Mouse (Mus musculus): ENCODE data around the gene Ptma. TPM values are rescaled to one million over a fixed set of nuclear protein-coding genes. Genes with fewer than 3 reads are reported as not detected.

Gene Ptma
- polyA plus RNA-seq, 1 experiment from 2014 or later: 2,088 TPM

DNA sequence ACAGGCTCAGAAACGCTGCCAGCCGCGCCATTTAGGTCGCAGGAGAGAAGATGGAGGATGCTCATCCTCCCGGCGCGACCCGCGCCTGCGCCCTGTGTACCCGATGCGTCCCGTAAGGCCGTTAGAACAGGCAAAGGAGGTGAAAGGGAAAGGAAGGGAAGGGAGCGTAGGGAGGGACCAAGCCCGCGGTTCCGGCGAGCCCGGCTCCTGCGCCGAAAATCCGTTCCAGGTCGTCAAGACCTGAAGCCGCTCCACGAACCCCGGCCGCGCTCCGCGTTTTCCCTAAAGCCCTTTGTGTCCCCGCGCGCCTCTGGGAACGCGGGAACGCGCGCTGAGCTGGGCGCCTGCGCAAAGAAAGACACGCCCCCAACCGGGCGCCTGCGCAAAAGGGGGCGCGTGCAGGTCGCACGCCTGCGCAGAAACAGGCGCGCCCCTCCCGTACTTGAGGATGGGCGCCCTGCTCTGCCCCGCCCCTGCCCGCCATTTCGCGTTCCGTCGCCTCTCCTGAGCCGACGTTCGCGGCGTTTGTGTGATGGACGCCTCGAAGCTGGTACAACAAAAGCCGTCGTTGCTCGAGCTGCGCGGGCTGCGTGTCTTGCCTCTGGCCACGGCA, 39.1 kb upstream of the Ptma start:
- no peaks in the 10 kb centered on the region for H3K36me3 ChIP-seq
- H3K4me1 ChIP-seq: peaks cover 31% of the 10 kb centered on the region
- no peaks in the 10 kb centered on the region for H3K27me3 ChIP-seq
- WGBS: under 1% methylated on average over 74 of the region's 74 CpGs
- peak overlapping the region; percentile 91 for H3K9ac ChIP-seq
- peak overlapping the region; percentile 99 for H3K27ac ChIP-seq
- peak overlapping the region; percentile 55 for H3K4me2 ChIP-seq
- peak; percentile 96 for ATAC-seq (ENCODE audit: insufficient number of reproducible peaks, low FRiP score, low TSS enrichment, low read depth)
- peak overlapping the region; percentile 69 for H3K4me3 ChIP-seq
- no peaks in the 10 kb centered on the region for H3K9me3 ChIP-seq

GRCm38 (mm10) chr1:86487908-86488314, 38.6 kb upstream of the Ptma start:
- Histone ChIP-seq H3K27ac (peak overlapping the region; percentile 99), H3K9me3 (no peaks in the 10 kb centered on the region), H3K4me2 (peak overlapping the region; percentile 55), H3K4me3 (peak overlapping the region; percentile 69), H3K9ac (peak overlapping the region; percentile 91), H3K4me1 (peaks cover 31% of the 10 kb centered on the region), H3K27me3 (no peaks in the 10 kb centered on the region), H3K36me3 (no peaks in the 10 kb centered on the region)
- 0 out of 2 replicates have a peak, but pooled peaks have one; percentile 8 for ATAC-seq (ENCODE audit: insufficient number of reproducible peaks, low FRiP score, low TSS enrichment, low read depth)
- 8% methylated on average over 20 of the region's 20 CpGs for WGBS

DNA sequence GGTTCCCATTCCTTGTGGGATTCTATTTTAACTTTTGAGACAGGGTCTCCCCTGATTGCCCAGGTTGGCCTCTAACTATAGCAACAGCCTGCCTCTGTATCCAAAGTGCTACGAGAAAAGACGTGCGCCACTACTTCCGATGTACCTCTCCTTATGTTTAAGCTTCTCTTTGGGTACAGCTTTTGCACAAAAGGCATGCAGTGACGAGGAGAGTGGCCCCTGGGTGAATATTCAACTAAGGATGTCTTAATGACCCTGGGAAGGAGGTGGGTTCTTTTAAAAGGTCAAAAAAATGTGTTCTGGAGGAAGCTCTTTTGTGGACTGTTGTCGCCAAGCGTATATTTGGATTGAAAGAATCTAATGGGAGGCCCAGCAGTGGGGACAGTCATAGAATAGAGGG, 38.2 kb upstream of the Ptma start:
- no peaks in the 10 kb centered on the region for H3K27me3 ChIP-seq
- H3K9me3 ChIP-seq: no peaks in the 10 kb centered on the region
- peak overlapping the region; percentile 69 for H3K4me3 ChIP-seq
- peaks cover 31% of the 10 kb centered on the region for H3K4me1 ChIP-seq
- no peaks in the 10 kb centered on the region for H3K36me3 ChIP-seq
- no peak for ATAC-seq (ENCODE audit: insufficient number of reproducible peaks, low FRiP score, low TSS enrichment, low read depth)
- peak overlapping the region; percentile 91; the same call in 1 of the 2 replicates for H3K9ac ChIP-seq
- WGBS: 60% methylated on average over 7 of the region's 7 CpGs
- H3K4me2 ChIP-seq: peak overlapping the region; percentile 55
- H3K27ac ChIP-seq: peak overlapping the region; percentile 99

DNA sequence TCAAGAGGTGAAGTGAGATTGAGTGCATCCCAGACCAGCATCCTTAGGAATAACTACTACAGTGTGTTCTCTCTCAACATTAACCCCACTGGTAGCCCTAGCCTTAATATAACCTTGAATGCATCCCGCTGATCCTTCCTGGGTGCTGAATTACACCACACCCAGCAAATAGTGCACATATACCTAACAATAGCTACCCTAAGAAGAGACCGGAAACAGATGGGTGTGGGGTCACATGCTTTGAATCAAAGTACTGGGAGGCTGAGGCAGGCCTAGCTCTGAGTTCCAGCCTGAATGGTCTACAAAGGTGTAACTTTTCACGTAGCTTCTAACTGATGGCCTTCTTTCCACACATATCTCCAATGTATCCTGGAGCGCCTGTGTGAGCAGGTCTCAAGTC, 37.8 kb upstream of the Ptma start:
- peak overlapping the region; percentile 69 for H3K4me3 ChIP-seq
- no peaks in the 10 kb centered on the region for H3K27me3 ChIP-seq
- H3K36me3 ChIP-seq: no peaks in the 10 kb centered on the region
- no peak overlapping the region; the same call in 1 of the 2 replicates for H3K9ac ChIP-seq
- H3K27ac ChIP-seq: peak overlapping the region; percentile 99
- peak overlapping the region; percentile 55 for H3K4me2 ChIP-seq
- peaks cover 31% of the 10 kb centered on the region for H3K4me1 ChIP-seq
- 98% methylated on average over 4 of the region's 4 CpGs for WGBS
- no peaks in the 10 kb centered on the region for H3K9me3 ChIP-seq
- ATAC-seq (ENCODE audit: insufficient number of reproducible peaks, low FRiP score, low TSS enrichment, low read depth): no peak

GRCm38 (mm10) chr1:86489901-86490300, 36.6 kb upstream of the Ptma start:
- Histone ChIP-seq H3K4me1 (peaks cover 31% of the 10 kb centered on the region), H3K27ac (no peak overlapping the region), H3K36me3 (no peaks in the 10 kb centered on the region), H3K9ac (no peak overlapping the region), H3K4me2 (no peak overlapping the region), H3K27me3 (no peaks in the 10 kb centered on the region), H3K4me3 (no peak overlapping the region), H3K9me3 (no peaks in the 10 kb centered on the region)
- no peak for ATAC-seq (ENCODE audit: insufficient number of reproducible peaks, low FRiP score, low TSS enrichment, low read depth)
- WGBS: 86% methylated on average over 4 of the region's 4 CpGs

DNA sequence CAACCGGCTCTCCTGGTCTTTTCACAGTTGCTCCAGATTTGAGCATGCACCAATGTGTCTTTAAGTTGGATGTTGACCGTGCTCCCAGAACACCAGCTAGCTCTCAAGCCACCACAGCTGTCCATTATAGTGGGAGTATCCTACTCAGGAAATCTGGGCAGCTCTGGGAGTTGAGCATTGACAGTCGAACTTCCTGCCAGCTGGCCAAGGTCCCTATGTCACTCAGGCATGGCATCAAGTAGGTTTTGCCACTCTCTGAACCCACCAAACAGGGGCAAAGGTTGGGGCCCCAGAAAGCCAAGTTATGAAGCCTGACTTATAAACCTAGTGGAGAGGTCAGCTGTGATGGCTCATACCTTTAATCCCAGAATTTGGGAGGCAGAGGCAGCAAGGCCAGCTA, 35.8 kb upstream of the Ptma start:
- no peaks in the 10 kb centered on the region for H3K9me3 ChIP-seq
- H3K36me3 ChIP-seq: no peaks in the 10 kb centered on the region
- 87% methylated on average over 3 of the region's 3 CpGs for WGBS
- H3K27ac ChIP-seq: peak overlapping the region; percentile 85
- no peak for ATAC-seq (ENCODE audit: insufficient number of reproducible peaks, low FRiP score, low TSS enrichment, low read depth)
- H3K27me3 ChIP-seq: no peaks in the 10 kb centered on the region
- H3K4me3 ChIP-seq: no peak overlapping the region
- no peak overlapping the region for H3K9ac ChIP-seq
- no peak overlapping the region for H3K4me2 ChIP-seq
- peaks cover 31% of the 10 kb centered on the region for H3K4me1 ChIP-seq

- Histone ChIP-seq H3K4me3 (no peak overlapping the region), H3K36me3 (no peaks in the 10 kb centered on the region), H3K27ac (peak overlapping the region; percentile 85), H3K4me1 (peaks cover 31% of the 10 kb centered on the region), H3K9me3 (no peaks in the 10 kb centered on the region), H3K27me3 (no peaks in the 10 kb centered on the region), H3K4me2 (no peak overlapping the region), H3K9ac (no peak overlapping the region)
- ATAC-seq (ENCODE audit: insufficient number of reproducible peaks, low FRiP score, low TSS enrichment, low read depth): no peak
- 39% methylated on average over 7 of the region's 7 CpGs for WGBS
Observed at GRCm38 (mm10) chr1:86491533-86492094, 34.9 kb upstream of the Ptma start.

GRCm38 (mm10) chr1:86492095-86493070, 34.1 kb upstream of the Ptma start:
- H3K36me3 ChIP-seq: no peaks in the 10 kb centered on the region
- H3K4me1 ChIP-seq: peaks cover 35% of the 10 kb centered on the region
- H3K9me3 ChIP-seq: no peaks in the 10 kb centered on the region
- H3K9ac ChIP-seq: no peak overlapping the region
- ATAC-seq (ENCODE audit: insufficient number of reproducible peaks, low FRiP score, low TSS enrichment, low read depth): no peak
- no peak overlapping the region for H3K4me2 ChIP-seq
- 71% methylated on average over 9 of the region's 9 CpGs for WGBS
- no peaks in the 10 kb centered on the region for H3K27me3 ChIP-seq
- no peak overlapping the region for H3K4me3 ChIP-seq
- H3K27ac ChIP-seq: peak overlapping the region; percentile 85

DNA sequence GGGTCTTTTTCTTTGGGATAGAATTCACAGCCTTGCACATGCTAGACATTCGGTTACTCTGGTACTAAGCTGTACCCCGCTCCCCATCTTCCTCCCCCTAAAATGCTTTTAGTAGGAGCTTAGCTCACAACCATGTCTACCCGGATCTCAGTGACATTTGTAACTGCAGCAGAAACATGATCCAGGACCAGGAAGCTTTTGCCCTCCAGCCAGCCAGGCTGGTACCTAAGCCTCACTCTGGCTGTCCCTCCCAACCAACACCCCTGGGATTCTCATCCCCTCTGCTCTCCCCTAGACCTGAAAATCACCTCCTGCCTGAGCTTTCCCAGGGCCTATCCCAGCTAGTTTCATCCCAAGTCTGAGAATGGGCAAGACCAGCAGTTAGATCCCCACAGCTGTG, 32.7 kb upstream of the Ptma start:
- ATAC-seq (ENCODE audit: insufficient number of reproducible peaks, low FRiP score, low TSS enrichment, low read depth): no peak
- Histone ChIP-seq H3K4me3 (no peak overlapping the region), H3K27me3 (no peaks in the 10 kb centered on the region), H3K9me3 (no peaks in the 10 kb centered on the region), H3K9ac (no peak overlapping the region), H3K27ac (no peak overlapping the region), H3K4me1 (peaks cover 39% of the 10 kb centered on the region), H3K36me3 (no peaks in the 10 kb centered on the region), H3K4me2 (no peak overlapping the region)
- WGBS: 77% methylated on average over 3 of the region's 3 CpGs

- Histone ChIP-seq H3K27ac (no peak overlapping the region), H3K9me3 (no peaks in the 10 kb centered on the region), H3K36me3 (no peaks in the 10 kb centered on the region), H3K9ac (no peak overlapping the region), H3K4me3 (no peak overlapping the region), H3K4me1 (peaks cover 46% of the 10 kb centered on the region), H3K4me2 (no peak overlapping the region), H3K27me3 (no peaks in the 10 kb centered on the region)
- WGBS: 95% methylated on average over 4 of the region's 4 CpGs
- no peak for ATAC-seq (ENCODE audit: insufficient number of reproducible peaks, low FRiP score, low TSS enrichment, low read depth)
Observed at GRCm38 (mm10) chr1:86496340-86496739, 30.2 kb upstream of the Ptma start.

DNA sequence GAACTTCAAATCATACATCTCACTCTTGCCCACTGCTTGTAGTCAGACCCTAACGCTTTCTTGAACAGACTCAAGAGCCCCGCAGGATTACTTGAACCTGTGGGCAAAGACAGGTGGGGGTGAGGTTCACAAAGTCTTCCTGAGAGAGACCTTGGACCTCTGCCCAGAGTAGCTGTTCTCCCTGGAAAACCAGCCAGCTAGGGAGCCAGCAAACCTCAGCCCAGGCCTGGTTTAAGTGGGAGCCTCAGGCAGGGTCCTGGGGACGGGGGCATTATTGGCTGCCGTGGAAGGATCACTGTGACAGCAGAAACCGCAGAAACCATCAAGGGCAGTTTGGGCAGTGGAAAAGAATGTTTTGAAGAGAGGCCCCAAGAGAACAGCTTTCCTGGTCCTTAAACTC, 29.2 kb upstream of the Ptma start:
- no peaks in the 10 kb centered on the region for H3K27me3 ChIP-seq
- peaks cover 45% of the 10 kb centered on the region for H3K4me1 ChIP-seq
- no peaks in the 10 kb centered on the region for H3K36me3 ChIP-seq
- peak overlapping the region; percentile 57; the same call in 1 of the 2 replicates for H3K27ac ChIP-seq
- no peak overlapping the region for H3K4me3 ChIP-seq
- no peaks in the 10 kb centered on the region for H3K9me3 ChIP-seq
- ATAC-seq (ENCODE audit: insufficient number of reproducible peaks, low FRiP score, low TSS enrichment, low read depth): no peak
- 0 out of 2 replicates have a peak overlapping the region, but pooled peaks have one; percentile 14 for H3K9ac ChIP-seq
- H3K4me2 ChIP-seq: no peak overlapping the region
- WGBS: 57% methylated on average over 5 of the region's 5 CpGs

DNA sequence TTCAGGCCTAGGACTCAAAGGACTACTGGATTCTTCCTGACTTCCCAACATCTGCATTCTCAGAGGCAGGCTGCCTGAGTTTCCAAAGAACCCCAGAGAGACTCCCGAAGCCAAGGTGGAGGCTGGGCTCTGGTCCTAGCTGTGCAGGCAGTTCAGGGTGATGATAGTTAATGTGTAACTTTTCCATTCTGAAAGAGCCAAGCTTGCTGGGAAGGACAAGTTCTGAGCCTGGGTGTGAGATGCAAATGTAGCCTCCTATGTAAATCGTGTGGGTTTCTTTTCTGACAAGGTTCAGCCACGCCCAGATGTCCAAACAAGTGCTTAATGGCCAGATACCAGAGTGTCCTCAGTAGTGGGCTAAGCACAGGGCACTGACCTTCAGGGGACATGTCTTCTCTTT, 28.5 kb upstream of the Ptma start:
- peaks cover 46% of the 10 kb centered on the region for H3K4me1 ChIP-seq
- no peaks in the 10 kb centered on the region for H3K36me3 ChIP-seq
- peak overlapping the region; percentile 57 for H3K27ac ChIP-seq
- no peak overlapping the region for H3K9ac ChIP-seq
- no peak for ATAC-seq (ENCODE audit: insufficient number of reproducible peaks, low FRiP score, low TSS enrichment, low read depth)
- no peak overlapping the region for H3K4me2 ChIP-seq
- no peaks in the 10 kb centered on the region for H3K9me3 ChIP-seq
- no peak overlapping the region for H3K4me3 ChIP-seq
- WGBS: 57% methylated on average over 3 of the region's 3 CpGs
- H3K27me3 ChIP-seq: no peaks in the 10 kb centered on the region
